Mouse (Mus musculus) liver, embryonic 16.5 days (tissue): ENCODE measurements at regions not wholly inside any gene's neighbourhood (a gene's known extent, or its start where the extent isn't known, plus 50 kb on each side); places are given as distances from the start of the nearest gene placed in this dataset.

Experiments used
- ATAC-seq: fragments of 200-750 bp; cut with Nextera tagmentation; 2 replicates; pipeline ENCODE4 v1.8.0; 2017; ENCODE audit warnings: low read depth, mild to moderate bottlenecking, moderate number of reproducible peaks, moderate library complexity
- H3K27ac ChIP-seq: fragments of 300-500 bp; sonication (generic); 2 replicates; pipeline ENCODE4 v1.5.1; 2014; ENCODE audit warnings: mild to moderate bottlenecking, low read length
- H3K27me3 ChIP-seq: fragments of 300-500 bp; sonication (generic); 2 replicates; pipeline ENCODE4 v1.6.1; 2014; ENCODE audit warnings: low read depth, low read length, mixed read lengths; ENCODE audit not compliant: control insufficient read depth, insufficient read depth
- H3K36me3 ChIP-seq: fragments of 300-500 bp; sonication (generic); 2 replicates; pipeline ENCODE4 v1.6.1; 2014; ENCODE audit warnings: mild to moderate bottlenecking; ENCODE audit not compliant: control insufficient read depth, insufficient read depth
- H3K4me1 ChIP-seq: fragments of 300-500 bp; sonication (generic); 2 replicates; pipeline ENCODE4 v1.6.1; 2014; ENCODE audit warnings: low read depth, low read length, mixed read lengths; ENCODE audit not compliant: control insufficient read depth
- H3K4me2 ChIP-seq: fragments of 300-500 bp; sonication (generic); 2 replicates; pipeline ENCODE4 v1.6.1; 2014; ENCODE audit warnings: low read depth, low read length, mixed read lengths
- H3K4me3 ChIP-seq: fragments of 300-500 bp; sonication (generic); 2 replicates; pipeline ENCODE4 v1.5.1; 2014; ENCODE audit warnings: low read depth, mild to moderate bottlenecking, low read length
- H3K9ac ChIP-seq: fragments of 300-500 bp; sonication (generic); 2 replicates; pipeline ENCODE4 v1.6.1; 2014; ENCODE audit warnings: low read depth, low read length
- H3K9me3 ChIP-seq: fragments of 300-500 bp; sonication (generic); replicated peaks from 2 replicates; pipeline ENCODE4 v1.6.1; 2016; ENCODE audit warnings: low read length; ENCODE audit not compliant: control insufficient read depth
- WGBS: fragments of 180-500 bp; shearing (Covaris S2); extraction: QIAGEN DNeasy Blood & Tissue Kit; methylation state at CpG from one replicate; pipeline ENCODE4 v1.1.7; 2014; ENCODE audit not compliant: insufficient replicate concordance; 5-methylcytosine and 5-hydroxymethylcytosine counted together

DNA sequence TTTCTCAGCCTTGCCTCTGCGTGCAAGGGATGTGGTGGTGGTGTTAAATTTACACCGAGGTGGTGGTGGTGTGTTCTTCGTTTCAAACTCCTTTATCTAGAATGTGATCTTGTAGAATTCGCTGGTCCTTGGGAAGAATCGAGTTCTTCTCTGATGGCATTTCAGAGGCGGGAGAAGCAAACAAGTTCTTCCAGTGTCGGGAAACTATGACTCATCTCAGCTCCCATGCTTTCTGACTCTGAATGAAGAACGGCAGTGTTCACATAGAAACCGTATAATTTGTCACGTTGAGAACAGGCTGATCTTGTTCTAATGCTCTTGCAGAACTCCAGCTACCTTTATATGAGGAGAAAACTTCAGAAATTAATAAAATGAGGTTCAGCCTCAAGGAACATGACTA is 332.6 kb downstream of the Klf5 start:
- no peaks in the 10 kb centered on the region for H3K9me3 ChIP-seq
- H3K27me3 ChIP-seq: no peaks in the 10 kb centered on the region
- 25% methylated on average over 10 of the region's 10 CpGs for WGBS
- no peak overlapping the region for H3K4me3 ChIP-seq
- no peaks in the 10 kb centered on the region for H3K36me3 ChIP-seq
- ATAC-seq: no peak
- H3K4me1 ChIP-seq: no peaks in the 10 kb centered on the region
- no peak overlapping the region for H3K4me2 ChIP-seq
- no peak overlapping the region for H3K27ac ChIP-seq
- no peak overlapping the region for H3K9ac ChIP-seq

DNA sequence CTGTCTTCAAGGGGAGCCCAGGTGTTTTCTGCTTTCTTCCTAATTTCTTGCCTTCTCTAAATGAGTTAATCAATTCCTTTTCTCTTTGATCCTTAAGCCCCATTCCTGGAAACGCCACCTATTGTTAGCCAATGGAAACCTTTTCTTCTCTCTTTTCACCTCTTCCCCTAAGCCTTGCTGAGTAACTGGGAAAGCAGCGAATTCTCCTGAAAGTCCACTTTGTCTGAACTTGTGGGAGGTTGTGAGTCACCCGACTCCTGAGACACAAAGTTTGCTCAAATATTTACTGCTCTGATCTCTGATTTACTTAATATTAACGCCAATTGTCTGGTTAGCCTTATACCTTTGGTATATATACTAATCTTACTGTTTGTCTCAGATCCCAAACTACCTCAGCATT is 334.0 kb downstream of the Klf5 start:
- H3K9ac ChIP-seq: no peak overlapping the region
- no peak overlapping the region for H3K27ac ChIP-seq
- H3K9me3 ChIP-seq: no peaks in the 10 kb centered on the region
- H3K27me3 ChIP-seq: no peaks in the 10 kb centered on the region
- no peak for ATAC-seq
- 43% methylated on average over 4 of the region's 4 CpGs for WGBS
- no peaks in the 10 kb centered on the region for H3K4me1 ChIP-seq
- H3K4me2 ChIP-seq: no peak overlapping the region
- H3K4me3 ChIP-seq: no peak overlapping the region
- H3K36me3 ChIP-seq: no peaks in the 10 kb centered on the region

DNA sequence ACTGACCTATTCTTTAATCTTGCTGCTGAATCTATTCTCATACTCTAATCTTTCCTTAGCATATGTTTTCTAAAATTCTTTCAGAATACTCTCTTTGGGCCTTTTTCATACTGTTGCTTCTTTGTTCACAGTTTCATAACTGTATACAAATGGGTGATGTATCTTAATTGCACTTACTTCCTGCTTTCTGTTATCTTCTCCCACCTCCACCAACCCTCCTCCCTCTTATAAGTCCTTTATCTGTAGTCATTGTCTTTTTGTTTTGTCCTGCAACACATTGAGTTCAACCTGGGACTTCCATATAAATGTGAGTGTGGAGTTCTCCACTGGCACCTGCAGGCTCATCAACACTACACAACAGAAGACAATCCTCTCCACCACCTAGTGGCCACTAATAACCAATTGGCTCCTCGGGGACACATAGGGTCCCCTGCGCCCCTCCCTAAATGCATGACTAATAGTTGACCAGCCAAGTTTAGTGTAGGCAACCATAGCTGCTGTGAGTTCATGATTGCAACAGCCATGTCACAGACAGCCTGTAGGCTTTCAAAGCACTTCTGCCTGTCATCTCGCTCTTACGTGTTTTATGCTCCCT is 337.2 kb downstream of the Klf5 start:
- 75% methylated on average over 4 of the region's 4 CpGs for WGBS
- Histone ChIP-seq H3K9ac (no peak overlapping the region), H3K36me3 (no peaks in the 10 kb centered on the region), H3K27me3 (no peaks in the 10 kb centered on the region), H3K4me3 (no peak overlapping the region), H3K27ac (no peak overlapping the region), H3K9me3 (no peaks in the 10 kb centered on the region), H3K4me1 (no peaks in the 10 kb centered on the region), H3K4me2 (no peak overlapping the region)
- no peak for ATAC-seq

DNA sequence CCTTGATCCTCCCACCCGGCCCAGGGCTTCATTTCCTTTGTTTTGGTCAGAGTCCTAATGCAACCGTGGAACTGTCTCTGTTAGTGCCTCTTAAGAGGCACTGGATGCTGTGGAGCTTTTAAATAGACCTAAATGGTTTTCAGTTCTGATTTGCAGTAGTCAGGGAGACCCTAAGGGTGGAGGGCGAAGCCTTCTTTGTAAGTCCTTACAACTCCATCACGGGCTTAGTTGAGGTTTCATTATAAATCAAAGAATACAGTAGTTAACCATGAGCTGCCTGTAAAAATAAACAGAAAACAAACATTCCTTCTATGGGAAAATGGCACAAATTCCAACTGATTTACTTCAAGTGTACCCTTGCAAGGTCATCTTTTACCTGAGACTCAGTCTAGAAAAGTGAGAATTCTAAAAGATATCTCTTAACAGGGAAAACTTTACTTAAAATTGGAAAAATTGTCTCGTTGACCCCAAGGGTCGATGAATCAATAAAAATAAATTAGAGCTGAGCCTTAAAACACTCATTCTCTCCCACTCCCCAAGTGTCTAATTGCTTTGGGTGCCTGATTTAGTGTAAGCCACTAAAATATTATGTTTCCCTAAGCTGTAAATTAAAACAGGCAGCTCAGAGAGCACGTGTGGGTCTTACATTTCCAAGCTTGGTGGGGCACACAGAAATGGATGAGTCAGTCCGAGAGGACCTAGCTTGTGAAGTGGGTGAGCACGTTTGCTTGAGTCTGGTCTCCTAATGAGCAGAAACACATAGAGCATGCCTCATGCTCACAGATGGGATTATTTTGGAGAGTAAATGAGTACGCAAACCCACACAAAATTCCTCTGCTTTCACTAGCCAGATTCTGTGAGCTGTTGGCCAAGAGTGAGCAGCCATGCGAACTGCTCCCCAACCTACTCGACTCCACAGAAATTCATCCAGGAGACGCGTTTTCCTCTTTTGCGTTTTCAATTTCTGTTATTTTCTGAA is 343.3 kb downstream of the Klf5 start:
- H3K9ac ChIP-seq: no peak overlapping the region
- H3K4me2 ChIP-seq: no peak overlapping the region
- no peak overlapping the region for H3K4me3 ChIP-seq
- H3K36me3 ChIP-seq: no peaks in the 10 kb centered on the region
- 66% methylated on average over 15 of the region's 15 CpGs for WGBS
- no peak for ATAC-seq
- no peaks in the 10 kb centered on the region for H3K27me3 ChIP-seq
- no peak overlapping the region for H3K27ac ChIP-seq
- H3K4me1 ChIP-seq: no peaks in the 10 kb centered on the region
- H3K9me3 ChIP-seq: no peaks in the 10 kb centered on the region

DNA sequence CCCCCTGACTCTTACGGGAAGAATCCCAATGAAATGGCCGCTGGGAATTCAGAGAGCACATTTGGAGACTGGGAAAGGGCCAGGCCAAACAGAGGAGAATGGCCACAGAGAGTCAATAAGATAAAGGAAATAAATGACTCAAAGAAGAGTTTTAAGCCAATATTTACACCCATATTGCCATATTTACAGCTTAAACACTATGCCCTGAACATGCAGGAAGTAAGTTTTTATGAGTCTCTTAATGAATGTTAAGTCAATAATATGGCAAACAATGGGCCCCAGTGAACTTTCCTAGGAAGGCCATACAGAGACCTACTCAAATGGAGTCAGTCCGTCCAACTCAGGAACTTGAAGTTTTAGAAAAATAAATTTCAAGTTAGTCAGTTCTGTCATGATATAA is 347.8 kb downstream of the Klf5 start:
- 56% methylated on average over 3 of the region's 3 CpGs for WGBS
- no peaks in the 10 kb centered on the region for H3K36me3 ChIP-seq
- H3K27ac ChIP-seq: no peak overlapping the region
- H3K9ac ChIP-seq: no peak overlapping the region
- H3K4me1 ChIP-seq: no peaks in the 10 kb centered on the region
- no peaks in the 10 kb centered on the region for H3K9me3 ChIP-seq
- ATAC-seq: no peak
- no peak overlapping the region for H3K4me3 ChIP-seq
- H3K4me2 ChIP-seq: no peak overlapping the region
- no peaks in the 10 kb centered on the region for H3K27me3 ChIP-seq

DNA sequence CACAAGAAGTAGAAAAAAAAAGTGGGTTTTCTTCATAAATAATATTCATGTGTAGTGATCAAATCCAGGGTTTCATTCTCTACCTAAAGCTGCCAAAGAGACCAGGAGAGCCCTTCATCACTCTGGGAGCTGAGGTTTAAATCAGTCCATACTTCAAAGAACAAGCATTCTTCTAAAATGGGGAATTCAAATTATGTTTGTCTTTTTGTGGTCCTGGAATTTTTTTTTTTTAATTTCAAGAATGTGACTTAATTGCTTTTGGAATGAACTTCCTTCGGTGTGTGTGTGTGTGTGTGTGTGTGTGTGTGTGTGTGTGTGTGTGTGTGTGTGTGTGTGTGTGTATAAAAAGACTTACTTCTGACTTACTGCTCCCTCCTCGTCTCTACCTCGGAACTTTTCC is 375.9 kb downstream of the Klf5 start:
- no peak overlapping the region for H3K4me2 ChIP-seq
- H3K27ac ChIP-seq: no peak overlapping the region
- H3K27me3 ChIP-seq: no peaks in the 10 kb centered on the region
- no peaks in the 10 kb centered on the region for H3K9me3 ChIP-seq
- no peaks in the 10 kb centered on the region for H3K36me3 ChIP-seq
- H3K4me3 ChIP-seq: no peak overlapping the region
- ATAC-seq: no peak
- H3K4me1 ChIP-seq: no peaks in the 10 kb centered on the region
- WGBS: 58% methylated on average over 3 of the region's 3 CpGs
- H3K9ac ChIP-seq: no peak overlapping the region

DNA sequence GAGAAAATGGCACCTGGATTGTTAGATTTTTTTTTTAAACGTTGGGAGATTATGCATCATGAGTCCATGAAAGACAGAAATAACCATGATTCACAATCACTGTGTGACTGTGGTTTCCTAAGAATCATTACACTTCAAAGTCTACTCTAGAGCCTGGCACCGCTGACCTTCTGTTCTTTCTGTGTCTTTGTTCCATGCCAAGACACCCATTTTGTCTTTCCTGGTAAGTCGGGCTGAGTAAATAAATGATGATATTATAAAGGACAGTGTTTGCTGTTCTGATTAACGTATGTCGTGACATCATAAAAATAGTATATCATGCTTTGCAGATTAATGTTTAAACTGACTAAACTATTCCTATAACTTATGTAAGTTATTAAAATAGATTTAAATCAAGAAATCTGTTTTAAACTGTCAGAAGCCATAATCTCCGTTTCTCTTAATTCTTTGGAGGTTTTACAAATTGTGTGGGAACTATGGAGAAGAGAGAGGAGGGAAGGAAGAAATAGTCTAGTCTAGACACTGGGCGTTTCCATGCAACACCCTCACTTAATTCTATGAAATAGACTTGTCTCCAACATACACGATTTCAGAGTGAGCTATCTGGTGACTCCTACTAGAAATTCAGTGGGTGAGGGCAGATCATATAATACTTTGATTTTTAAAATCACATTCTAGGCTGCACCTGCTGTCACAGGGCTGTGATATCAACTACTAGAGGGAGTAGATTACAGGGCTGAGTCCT is 388.7 kb downstream of the Klf5 start:
- no peak overlapping the region for H3K27ac ChIP-seq
- H3K4me3 ChIP-seq: no peak overlapping the region
- no peaks in the 10 kb centered on the region for H3K27me3 ChIP-seq
- H3K36me3 ChIP-seq: no peaks in the 10 kb centered on the region
- no peak overlapping the region for H3K9ac ChIP-seq
- ATAC-seq: no peak
- H3K9me3 ChIP-seq: no peaks in the 10 kb centered on the region
- no peaks in the 10 kb centered on the region for H3K4me1 ChIP-seq
- 59% methylated on average over 8 of the region's 8 CpGs for WGBS
- H3K4me2 ChIP-seq: no peak overlapping the region

DNA sequence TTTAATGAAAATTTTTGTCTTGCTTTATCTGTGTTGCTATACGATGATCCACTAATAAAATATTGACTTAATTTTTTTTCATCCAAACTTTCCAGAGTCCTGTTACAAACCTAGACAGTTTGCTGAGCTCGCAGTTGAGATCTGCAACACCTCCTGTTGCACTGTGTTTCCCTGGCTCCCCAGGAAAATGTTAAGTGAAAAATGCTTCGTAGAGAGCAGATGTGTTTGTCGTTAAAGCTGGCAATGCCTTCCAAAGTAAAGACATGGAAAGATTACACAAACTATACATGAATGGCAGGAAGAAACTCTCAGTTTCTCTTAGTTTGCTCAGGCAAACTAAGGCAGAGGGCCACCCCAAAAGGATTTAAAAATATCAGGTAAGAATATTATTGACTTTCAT is 389.9 kb downstream of the Klf5 start:
- no peaks in the 10 kb centered on the region for H3K9me3 ChIP-seq
- no peaks in the 10 kb centered on the region for H3K36me3 ChIP-seq
- no peaks in the 10 kb centered on the region for H3K4me1 ChIP-seq
- no peak for ATAC-seq
- H3K4me3 ChIP-seq: no peak overlapping the region
- WGBS: 72% methylated on average over 4 of the region's 4 CpGs
- no peak overlapping the region for H3K27ac ChIP-seq
- H3K4me2 ChIP-seq: no peak overlapping the region
- H3K9ac ChIP-seq: no peak overlapping the region
- H3K27me3 ChIP-seq: no peaks in the 10 kb centered on the region

DNA sequence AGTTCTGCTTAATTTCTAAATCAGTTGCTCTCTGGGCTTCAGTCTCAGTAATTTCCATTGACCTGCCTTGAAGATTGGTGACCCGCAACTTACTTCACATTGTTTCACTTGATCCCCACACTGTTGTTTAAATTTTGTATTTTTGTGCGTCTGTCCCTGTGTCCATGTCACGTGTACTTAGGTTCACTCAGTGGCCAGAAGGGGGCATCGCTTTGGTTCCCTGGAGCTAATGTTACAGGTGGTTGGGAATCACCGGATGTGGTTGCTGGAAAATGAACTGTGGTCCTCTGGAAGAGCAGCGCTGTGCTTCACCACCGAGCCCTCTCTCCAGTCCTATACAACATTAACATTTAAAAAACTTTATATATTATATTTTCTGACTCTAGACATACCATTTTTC is 397.8 kb downstream of the Klf5 start:
- 69% methylated on average over 7 of the region's 7 CpGs for WGBS
- no peak overlapping the region for H3K4me3 ChIP-seq
- H3K4me1 ChIP-seq: no peaks in the 10 kb centered on the region
- H3K27me3 ChIP-seq: no peaks in the 10 kb centered on the region
- H3K4me2 ChIP-seq: no peak overlapping the region
- no peak for ATAC-seq
- no peaks in the 10 kb centered on the region for H3K9me3 ChIP-seq
- no peak overlapping the region for H3K27ac ChIP-seq
- no peaks in the 10 kb centered on the region for H3K36me3 ChIP-seq
- H3K9ac ChIP-seq: no peak overlapping the region
